Mouse (Mus musculus) cerebral cortex, adult 2 months (tissue): ENCODE data around the gene Ddit4.

Source experiments
- WGBS: fragments of 180-500 bp; shearing (Covaris S2); methylation state at CpG from one replicate; pipeline ENCODE4 v1.1.7; 2018; 5-methylcytosine and 5-hydroxymethylcytosine counted together

Ddit4 gene

DNA sequence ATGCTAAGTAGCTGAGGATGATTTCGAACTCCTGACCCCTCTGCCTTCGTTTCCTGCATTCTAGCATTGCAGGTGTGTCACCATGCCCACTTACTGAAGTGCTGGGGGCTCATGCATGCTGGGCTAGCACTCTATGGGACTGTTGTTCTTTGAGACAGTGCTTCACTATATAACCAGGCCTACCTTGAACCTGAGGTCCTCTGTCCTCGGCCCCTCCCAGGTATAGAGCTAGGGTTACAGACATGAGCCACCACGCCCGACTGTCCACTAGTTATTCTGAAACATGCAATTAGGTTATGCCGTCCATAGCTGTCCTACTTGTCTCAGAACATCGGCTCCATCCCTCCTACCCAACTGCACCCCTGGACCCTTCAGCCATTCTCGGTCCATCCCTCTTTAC is 20.2 kb upstream of the Ddit4 start:
- WGBS, result 95% methylated on average over 8 of the region's 8 CpGs

DNA sequence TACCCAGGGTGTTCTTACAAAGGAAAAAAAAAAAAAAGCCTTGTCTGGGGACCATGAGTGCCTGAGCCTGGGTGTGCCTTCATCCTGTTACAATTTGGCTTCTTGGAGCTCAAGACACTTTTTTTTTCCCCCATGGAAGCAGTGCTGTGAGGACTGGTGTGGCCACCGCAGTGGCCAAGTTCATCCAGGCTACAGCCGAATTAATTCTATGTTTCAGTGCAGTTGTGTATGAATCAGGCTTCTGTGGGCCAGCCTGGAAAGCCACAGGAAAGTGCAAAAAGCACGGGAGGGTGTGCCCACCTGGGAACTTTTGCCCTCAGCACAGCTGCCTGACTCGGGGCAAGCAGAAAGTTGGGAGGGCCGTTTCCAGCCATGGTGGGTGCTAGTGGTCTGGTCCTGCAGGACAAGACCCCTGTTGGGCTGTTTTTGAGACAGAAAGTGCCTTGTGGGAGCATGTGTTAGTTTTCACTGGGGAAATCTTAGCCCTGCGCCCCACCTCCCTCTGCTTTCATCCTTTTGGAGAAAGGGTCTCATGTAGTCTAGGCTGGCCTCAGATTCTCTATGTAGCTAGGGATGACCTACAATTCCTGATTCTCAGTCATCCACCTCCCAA is 18.9 kb upstream of the Ddit4 start:
- 29% methylated on average over 6 of the region's 6 CpGs for WGBS

DNA sequence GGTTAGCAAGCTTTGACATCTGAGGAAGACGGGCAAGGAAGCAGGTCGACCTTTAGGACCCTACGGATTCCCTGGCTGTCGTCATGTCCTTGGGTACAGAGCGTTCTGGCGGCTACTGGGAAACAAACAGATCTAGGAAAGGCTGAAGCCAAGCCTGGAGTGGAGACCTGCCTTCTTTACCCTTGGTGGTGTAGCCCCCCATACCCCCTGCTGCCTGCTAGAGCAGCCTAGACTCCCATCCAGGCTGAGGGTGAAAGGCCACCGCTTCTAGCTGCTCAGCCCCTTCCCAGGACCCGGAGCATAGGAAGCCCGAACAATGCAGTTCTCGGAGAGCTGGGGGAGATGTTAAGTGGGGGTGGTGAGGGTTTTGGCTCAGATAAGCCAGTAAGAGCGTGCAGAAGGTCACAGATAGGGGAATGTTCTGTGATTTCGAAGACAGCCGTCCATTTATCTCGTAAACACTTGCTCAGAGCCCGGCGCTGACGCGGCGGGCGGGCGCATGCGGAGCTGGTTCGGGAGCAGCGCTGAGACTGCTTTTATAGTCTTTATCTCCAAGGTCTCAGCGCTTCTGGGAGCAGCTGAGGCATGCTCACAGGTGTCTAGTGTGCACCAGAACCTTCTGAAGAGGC is 18.3 kb upstream of the Ddit4 start:
- under 1% methylated on average over 25 of the region's 25 CpGs for WGBS

DNA sequence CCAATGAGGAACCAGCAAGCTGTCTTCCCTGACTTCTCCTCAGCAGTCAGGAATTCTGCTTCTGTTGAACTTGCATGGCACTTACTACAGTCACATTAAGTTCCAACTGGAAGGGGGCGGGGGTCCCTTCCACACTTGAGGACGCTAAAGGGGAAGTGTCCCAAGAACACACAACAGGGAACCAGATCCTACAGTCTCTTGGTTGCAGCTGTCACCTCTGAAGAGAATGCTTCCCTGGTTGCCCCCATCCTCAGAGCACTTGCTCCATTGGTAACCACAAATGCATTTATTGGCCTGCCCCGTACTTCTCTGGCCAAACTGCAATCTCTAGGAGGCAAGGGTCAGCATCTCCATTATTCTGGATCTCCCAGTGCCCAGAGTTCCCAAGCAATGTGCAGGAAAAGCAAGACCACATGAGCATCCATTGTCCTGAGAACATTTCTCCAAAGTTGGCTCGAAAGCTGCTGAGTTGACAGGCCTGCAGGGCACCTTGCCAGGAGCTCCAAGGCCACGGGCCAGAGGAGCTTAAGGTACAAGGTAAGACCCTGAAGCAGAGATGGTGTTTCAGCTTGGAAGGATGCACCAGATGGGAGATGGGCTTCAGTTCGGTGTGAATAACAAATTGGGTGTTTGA is 15.8 kb upstream of the Ddit4 start:
- 65% methylated on average over 6 of the region's 6 CpGs for WGBS

DNA sequence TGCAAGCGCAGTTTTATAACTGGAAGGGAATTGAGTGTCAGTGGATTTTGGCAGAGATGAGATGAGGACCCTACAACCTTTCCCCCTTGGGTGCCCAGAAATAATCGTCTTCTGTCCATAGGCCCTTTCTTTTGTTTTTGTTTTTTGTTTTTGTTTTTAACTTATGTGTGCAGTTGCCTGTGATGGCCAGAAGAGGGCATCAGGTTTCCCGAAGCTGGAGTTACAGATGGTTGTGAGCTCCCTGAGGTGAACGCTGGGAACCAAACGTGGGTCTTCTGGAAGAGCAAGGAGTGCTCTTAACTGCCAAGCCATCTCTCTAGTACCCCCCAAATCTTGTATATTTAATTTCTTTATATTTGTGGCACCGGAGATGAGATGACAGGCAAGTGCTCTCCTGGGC is 15.1 kb upstream of the Ddit4 start:
- WGBS, result 93% methylated on average over 6 of the region's 6 CpGs

DNA sequence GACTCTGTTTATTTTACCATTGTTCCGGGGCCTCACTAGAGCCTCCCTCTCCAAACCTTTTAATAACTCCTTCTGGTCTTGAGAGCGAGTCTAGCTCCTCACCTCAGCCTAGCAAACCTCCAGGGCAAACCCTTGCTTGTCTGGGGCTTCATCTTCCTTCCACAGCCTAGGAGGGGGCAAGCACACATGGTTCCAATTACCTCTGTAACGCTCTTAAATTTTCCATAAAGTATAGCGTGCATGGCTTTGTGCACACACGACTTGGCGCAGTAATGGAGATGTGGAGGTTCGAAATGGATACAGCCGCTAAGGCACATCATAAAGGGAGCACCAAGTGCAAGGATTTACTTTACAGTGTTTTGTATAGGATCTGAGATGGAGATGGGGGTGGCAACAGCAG is 14.2 kb upstream of the Ddit4 start:
- 88% methylated on average over 8 of the region's 8 CpGs for WGBS

DNA sequence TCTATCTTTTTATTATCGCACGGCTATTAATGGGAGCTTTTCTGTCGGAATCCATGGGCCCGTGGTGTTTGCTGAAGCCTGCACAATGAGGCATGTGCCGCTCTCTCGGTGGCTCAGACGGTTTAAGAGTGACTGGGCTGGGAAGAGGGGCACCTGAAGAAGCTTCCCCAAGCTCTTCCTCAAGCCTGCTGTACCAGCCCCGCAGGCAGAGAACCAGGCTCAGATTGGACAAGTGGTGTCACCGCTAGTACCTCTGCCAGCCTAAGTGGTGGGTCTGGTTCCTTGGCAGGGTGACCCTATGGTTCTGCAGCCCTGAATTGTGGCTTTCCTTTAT is 13.7 kb upstream of the Ddit4 start:
- WGBS, result 55% methylated on average over 9 of the region's 9 CpGs

DNA sequence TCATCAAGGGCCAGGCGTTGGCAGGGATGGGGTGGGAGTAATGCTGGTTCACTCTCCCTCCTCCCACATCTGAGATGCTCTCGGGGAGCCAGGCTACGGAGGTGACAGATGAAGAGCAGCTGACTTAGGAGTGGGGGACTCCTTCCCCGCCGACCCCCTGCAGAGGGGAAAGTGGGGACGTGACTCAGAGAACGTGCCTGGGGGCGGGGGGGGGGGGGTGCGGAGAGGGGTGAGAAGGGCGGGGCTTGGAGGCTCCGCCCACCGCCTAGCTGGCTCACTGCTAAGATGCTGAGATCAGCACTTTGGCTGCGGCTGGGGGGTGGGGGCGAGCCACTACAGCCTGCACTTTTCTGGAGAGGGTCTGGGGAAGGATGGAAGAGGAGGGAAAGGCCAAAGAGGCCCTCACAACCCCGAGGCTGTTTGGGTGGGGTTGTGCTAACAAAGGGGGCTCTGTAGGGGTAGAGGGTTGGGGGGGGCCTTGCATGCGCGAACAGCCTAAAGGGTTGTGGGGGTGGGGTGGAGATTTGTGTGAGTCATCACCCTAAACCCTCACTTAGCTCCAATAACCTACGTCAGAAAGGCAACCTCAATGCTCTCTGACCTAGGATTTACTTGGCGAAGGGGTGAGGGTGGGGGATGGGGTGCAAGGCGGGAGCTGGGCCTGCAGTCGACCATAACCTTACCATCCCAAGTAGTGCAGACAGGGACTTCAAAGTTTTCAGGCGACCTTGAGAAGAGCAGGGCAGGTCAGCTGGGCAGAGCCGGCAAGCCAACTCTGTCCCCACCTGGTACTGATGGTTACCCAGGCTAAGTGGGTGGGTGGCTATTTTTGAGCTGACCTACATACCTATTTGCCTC is 13.1 kb upstream of the Ddit4 start:
- WGBS, result 18% methylated on average over 22 of the region's 23 CpGs

DNA sequence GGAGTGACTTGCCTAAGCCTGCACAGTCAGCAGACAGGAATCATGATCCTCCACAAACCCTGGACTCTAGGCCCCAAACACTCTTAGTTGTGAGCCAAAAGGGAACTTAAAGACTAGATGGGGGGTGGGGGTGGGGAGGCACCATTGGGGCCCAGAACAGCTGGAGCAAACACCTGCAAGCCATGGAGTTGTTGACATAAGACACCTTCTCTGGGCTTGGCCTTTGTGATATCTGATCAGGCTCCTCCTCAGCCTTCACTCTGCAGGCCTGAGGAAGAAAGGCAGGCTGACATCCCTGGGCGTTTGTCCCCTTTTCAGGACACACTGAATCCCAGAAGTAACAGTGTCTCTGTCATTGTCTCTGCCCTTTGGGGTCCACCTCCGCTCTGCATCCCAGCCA is 12.0 kb upstream of the Ddit4 start:
- WGBS, result 89% methylated on average over 2 of the region's 2 CpGs

DNA sequence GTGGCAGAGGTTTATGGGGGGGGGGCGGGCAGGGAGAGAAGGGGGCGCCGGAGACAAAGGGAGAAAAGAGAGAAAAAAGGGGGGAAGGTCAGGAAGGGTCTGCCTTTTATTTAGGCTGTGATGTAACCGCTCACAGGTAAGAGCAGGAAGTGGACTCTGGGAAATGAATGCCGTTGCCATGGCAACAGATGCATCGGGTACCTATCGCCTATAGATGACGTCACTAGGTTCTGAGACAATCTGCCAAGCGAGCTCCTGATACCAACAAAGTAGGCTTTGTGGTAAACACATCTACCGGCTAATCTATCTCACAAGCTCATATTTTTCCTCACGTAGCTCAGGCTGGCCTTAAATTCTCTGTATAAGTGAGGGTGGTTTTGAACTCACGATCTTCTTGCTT is 7.9 kb upstream of the Ddit4 start:
- 70% methylated on average over 12 of the region's 12 CpGs for WGBS

DNA sequence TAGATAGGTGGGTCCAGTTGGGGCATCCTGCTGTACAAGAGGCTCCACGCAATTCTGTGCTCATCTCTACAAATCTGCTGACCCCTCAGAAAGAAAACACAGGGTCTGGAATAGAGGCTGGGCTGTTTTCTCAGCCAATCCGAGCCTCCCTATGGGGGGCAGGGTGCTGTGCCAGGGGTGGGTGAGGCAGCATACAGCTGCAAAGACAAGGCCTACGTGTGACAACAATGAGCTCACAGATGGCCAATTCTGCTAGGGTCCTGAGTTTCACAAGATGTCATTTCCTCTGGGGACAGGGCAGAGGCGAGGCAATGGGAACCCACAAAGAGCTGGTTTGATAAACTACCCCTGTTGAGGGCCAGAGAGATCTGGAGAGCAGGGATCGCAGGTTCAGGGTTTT is 6.8 kb upstream of the Ddit4 start:
- WGBS, result 41% methylated on average over 5 of the region's 5 CpGs

DNA sequence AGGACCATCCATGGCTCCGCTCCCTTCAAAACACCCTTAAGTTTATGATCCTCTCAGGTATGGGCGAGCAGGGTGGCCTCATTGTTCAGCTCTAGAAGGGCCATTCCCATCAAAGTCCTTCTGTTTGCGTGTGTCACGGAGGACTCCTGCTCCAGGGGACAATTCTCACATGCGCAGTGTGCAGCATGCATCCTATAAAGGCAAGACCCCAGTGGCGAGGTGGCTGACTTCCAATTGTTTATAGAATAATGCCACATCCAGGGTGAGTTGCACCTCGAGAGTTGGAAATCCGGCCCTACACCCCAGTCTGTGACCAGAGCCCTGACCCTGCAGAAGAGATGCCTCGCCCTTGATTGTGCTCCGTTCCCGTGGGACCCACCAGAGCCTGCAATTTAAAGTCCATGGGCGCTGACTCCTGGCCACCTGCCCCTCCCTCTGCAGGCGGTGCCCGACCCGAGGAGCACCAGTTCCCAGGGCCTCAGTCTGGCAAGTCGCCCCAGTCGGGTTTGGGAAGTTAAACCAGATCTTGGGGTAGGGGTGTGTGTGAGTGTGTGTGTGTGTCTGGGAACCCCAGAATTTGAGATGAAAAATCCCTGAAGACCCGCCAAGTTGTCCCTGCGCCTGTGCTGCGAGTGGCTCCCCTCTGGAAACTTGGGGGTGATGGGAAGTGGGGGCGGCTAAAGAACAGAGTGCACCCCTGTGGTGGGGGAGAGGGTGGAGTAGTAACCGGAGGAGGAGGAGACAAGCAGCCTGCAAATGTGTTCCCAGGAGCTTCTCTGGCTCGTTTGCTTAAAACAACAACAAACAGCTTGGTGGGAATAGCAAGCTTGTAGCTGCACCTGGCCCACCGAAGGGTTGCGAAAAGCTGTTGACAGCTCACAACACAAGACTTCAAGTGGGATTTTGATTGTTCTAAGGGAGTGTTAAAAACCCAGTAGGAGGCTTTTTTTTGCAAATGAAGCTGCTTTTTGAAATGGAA is 5.8 kb upstream of the Ddit4 start:
- WGBS, result 23% methylated on average over 25 of the region's 25 CpGs

DNA sequence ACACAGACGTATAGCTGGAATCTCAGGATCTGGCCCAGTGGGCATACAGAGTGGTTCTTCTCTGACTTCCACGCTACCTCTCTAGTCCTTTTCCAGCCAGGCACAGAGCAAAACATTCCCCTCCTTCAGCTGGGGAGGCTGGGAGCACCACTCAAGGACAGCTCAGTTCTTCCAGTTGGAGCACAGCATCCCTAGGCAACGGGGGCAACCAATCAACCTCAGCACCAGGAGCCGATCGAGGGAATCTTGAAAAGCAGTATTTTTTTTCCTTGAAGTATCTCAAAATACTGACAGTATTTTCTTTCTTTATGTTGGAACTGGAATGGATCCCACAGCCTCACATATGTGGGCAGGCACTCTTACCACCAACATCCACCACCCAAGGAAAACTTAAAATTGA is 5.0 kb upstream of the Ddit4 start:
- WGBS, result 42% methylated on average over 5 of the region's 5 CpGs

DNA sequence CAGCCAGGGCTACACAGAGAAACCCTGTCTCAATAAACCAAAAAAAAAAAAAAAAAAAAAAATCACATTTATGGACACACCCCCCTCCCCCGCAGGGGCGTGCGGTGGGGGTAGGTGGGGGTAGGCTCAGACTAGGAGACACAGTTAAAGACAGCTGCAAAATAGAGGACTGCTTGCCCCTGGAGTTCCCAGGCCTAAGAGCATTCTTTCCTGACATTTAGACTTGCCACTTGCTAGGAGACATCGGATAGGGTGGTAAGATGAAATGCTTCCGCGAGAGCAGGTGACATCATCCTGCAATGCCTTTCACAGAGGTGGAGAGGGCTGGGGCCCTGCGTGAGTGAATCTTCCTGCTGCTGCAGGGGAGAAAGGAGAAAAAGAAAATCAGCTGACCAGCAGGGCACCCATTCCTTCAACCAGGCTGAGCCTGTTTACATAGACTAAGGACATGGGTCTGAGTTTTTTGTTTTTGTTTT is 2.0 kb upstream of the Ddit4 start:
- WGBS, result 36% methylated on average over 7 of the region's 7 CpGs

DNA sequence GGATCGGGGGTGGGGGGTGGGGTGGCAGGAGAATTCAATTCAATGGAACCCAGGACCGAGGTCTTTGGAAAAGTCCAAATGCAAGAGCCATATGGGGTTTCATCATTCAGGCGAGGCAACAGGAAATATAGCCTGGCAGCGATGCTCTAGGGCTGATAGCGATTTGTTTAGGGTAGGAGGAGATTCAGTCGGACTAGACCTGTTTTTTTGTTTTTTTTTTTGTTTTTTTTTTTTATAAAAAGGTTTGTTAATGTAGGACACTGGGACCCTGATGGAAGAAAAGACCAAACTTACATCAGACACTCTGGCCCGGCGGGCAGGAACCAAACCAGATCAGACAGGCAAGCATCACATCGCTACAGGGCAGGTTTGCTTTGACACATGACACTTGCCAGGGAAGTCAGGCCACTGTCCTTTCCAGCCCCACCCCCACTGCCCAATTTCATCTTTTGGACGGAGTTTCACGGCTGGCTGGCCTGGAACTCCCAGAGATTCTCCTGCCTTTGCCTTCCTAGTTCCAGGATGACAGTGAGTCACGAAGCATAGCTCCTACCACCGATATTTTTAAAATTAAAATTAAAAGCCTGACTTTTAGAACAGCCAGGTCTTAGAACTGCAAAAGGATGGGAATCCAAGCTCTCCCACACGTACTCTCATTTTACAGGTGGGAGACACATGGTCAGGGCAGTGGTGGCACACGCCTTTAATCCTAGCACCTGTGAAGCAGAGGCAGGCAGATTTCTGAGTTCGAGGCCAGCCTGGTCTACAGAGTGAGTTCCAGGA is 1.3 kb upstream of the Ddit4 start:
- WGBS, result 27% methylated on average over 16 of the region's 16 CpGs

DNA sequence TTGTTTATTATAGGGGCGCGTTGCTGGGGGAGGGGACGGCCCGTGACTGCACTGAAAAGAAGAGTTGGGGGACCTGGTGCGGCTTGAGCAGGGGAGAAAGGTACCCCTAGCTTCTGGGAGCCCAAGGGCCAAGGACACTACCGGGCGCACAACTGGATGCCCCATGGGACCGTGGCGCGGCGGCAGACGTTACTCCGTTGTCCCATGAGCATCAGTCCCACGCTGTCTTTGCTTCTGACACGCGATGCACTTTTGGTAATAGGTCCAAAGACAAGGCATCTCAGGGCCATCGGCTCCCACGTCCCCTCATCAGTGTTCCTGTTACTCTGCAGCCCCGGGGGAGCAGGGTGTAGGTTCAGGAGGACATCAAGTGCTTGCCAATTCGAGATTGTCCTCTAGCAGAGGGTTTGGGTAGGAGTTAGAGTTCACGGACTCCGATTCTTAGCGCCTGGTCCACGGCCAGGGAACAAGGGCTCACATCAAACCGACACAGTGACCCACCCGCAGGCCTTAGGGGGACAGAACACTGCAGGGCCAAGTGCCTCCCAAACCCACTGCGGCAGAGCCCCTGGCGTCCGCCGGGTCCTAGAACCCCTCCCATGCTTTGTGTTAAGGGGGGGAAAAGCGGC is 632 bp upstream of the Ddit4 start:
- 0% methylated on average over 31 of the region's 31 CpGs for WGBS

DNA sequence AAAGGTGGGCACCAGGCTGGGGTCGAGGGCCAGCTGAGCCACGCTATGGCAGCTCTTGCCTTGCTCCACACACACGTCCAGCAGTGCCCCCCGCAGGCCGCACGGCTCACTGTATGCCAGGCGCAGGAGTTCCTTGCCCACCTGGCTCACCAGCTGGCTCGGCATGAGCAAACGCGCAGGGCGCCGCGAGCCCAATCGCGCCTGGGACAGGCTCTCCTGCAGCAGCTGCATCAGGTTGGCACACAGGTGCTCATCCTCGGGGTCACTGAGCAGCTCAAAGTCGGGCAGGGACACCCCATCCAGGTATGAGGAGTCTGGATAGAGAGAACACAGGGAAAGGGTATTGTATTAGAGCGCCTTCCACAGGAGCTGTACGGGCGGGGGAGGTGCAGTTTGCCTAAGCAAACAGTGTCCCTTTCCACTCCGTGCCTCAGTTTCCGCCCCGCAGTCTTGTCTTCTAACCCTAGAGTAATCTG is 880 bp downstream of the Ddit4 start:
- under 1% methylated on average over 23 of the region's 23 CpGs for WGBS

DNA sequence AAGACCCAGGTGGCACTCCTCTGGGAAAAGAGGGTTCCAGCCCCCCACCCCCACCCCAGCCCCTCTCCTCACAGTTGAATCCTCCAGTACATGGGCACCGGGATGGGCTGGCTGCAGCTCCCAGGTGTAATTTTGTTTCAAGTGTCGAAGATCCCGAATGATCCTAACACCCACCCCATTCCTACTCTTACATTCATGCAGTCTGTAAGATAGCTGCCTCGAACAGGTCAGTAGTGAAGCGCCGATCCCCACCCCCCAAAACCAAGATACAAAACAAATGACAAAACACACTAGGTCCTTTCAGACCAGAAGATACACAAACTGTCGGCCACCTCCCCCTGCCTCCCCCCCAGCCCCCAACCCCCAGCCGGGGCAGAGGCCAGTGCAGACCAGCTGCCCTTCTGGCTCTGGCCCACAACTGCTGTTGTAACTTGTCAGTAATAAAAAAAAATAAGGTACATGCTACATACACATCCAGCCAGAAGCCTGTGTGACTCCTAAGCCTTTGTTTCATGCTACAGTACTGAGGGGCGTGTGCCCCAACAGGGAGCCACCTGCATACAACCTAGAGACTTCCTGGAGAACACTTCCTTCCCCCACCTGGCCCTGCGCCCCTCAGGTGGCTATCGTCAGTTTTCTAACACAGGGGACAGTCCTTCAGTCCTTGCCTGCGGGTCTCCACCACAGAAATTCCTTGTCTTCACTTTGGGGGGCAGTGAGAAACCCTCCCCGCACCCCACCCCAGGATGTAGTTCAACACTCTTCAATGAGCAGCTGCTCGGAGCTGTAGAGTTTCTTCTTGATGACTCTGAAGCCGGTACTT is 1.6 kb downstream of the Ddit4 start:
- 16% methylated on average over 15 of the region's 15 CpGs for WGBS

DNA sequence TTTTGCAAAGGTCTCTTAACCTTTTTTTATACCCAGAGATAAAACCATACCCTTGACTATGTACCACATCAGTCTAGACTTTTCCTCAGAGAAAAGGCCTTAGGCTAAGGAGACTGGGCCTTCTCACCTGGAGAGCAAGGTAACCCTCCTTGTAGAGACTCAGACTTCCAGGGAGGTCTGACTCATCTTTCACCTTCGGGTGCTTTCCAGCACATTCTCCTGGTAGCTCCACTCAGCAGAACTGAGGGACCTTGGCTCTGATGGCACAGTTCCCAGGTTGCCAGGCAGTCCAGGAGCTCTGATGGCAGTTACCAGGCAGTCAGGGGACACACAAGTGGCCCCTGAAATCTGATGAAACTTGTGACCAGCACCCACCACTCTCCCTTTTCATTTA is 2.4 kb downstream of the Ddit4 start:
- 10% methylated on average over 1 of the region's 1 CpGs for WGBS
